Mouse (Mus musculus) frontal cortex, postnatal 25 days (tissue): Measurements from ENCODE around the gene Alkbh1.

Experiments
- DNase-seq, 2 experiments: peaks; one replicate each; pipeline ENCODE4 v3.0.0; 2022; ENCODE audit warnings: low spot score in 2 of 2

The Alkbh1 gene

DNA sequence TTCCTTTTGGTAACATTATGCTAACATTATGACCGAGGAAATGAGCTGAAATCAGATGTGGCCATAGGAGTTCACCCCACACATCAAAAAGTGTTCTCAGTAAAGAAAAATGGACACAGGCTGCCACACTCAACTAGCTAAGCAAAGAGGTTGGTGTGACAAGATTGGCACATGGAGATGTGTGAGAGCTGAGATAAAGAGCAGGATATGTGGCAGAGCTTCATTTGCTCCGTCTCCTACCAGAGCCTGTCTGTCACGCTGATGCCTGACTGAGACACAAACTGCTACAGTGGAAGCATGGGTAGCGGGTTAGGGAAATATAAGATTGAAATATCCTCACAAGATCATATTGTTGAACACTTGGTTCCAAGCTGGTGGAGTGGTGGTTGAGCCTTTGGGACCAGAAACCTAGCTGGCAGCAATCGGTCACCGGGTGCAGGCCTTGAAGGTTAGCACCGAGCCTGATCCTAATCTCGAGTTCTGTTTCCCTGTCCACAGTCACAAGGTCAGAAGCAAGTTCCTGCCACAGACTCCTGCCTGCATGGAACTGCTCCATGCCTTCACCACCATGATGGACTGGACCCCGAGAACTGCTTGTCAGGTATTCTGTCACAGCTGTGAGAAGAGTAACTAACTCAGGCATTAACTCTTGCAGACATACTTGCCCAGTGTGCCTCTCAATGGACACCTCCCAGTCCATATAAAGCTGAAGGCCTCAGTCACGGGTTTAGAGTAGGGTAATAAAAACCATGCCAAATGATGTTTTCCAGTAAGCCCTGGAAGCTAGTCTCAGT lies 63.0 kb downstream of the Alkbh1 start:
- DNase-seq, result no peak

- DNase-seq, result no peak
Measured at GRCm38 (mm10) chr12:87379496-87379895, 64.3 kb downstream of the Alkbh1 start.
